Mouse (Mus musculus) retina, adult 2 months (tissue): ENCODE data around the gene 2210017I01Rik.

Experiments
- DNase-seq: peaks from one replicate; pipeline ENCODE4 v3.0.0-alpha.2; 2012; ENCODE audit warnings: low read depth, low spot score

The 2210017I01Rik gene

GRCm38 (mm10) chr3:92607392-92607791, at the start of gene 2210017I01Rik:
TSS of gene 2210017I01Rik (minus strand) at chr3:92607492.
- no peak for DNase-seq

DNA sequence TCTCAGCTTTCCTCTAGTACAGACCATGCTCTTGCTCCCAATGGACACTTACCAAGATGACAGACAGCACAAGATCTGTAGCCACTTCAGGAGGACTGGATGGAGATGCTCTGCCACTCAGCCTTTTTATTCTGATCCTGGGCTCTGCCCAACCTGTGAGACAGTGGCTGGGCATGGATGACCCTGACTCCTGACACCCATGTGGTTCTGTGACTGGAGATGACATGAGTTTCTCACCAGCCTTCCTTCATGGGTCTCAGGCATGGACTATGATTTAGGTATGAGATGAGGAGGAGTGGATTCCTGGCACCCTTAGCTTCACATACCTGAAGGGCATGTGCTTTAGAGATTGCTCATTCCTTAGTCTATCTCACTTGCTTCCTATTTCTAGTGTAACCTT, 49.5 kb upstream of the 2210017I01Rik start, which contains the start of gene Lce1b:
Lce1b (minus strand) TSS at position 101 of the 400 bp plus-strand sequence.
- no peak for DNase-seq

- no peak for DNase-seq
Measured at GRCm38 (mm10) chr3:92648207-92648606, 40.9 kb upstream of the 2210017I01Rik start, which contains the start of gene Lce1a1. TSS of gene Lce1a1 (minus strand) at chr3:92648307.

- no peak for DNase-seq
Measured at GRCm38 (mm10) chr3:92639854-92640253, 32.6 kb upstream of the 2210017I01Rik start.

DNA sequence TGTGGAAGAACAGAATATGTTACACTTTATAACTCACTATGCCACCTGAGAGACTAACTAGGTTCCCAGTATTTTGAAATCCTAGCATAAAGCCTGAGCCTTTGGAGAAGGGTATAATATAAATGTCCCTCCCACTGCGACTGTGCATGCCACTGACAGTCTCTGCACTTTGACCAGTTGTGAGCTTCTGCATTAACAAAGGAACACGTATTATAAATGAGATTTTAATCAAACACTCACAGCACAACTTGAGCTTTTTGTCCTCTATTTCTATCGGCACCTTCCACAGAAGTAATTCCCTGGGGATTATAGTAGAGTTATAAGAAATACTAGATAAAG, 31.3 kb upstream of the 2210017I01Rik start:
- DNase-seq = no peak

DNA sequence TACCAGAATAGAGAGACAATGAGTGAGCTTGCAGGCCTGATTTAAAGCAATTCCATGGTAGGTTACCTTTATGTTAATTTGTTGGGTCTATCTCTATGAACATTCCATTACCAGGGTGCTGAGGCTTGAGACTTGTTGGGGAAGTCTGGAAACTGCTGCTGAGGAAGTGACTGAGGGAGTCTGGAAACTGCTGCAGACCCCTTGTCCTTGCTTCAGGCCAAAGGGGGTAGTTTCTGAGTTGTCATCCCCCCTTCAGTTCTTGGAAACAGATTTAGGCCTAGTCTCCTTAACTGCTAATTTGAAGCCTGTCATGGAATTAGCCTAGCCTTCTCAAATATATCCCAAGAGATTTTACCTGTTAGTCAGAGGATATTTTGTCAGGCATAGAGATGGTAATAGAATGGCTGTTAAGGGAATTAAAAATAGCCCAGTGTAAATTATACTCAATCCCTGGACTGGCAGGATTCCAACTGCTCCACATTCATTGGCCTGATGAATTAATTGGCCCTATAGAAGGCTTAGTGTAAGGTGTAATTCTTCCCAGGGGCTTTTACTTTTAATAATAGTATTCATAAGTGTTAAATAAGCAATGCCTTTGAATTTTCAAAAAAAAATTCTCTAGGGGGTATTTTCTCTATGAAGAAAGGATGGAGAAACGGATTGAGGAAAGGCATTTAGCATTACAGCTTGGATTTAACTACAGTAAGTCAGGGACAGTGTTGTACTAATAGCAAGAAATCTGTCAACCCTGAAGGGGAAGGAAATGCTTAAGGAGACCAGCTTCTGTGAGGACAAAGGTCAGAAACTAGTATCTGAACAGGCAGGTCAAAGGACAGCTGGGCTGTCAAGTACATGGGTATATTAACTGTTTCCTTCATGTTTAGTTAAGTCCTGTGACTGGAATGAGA, 30.7 kb upstream of the 2210017I01Rik start:
- DNase-seq = no peak

DNA sequence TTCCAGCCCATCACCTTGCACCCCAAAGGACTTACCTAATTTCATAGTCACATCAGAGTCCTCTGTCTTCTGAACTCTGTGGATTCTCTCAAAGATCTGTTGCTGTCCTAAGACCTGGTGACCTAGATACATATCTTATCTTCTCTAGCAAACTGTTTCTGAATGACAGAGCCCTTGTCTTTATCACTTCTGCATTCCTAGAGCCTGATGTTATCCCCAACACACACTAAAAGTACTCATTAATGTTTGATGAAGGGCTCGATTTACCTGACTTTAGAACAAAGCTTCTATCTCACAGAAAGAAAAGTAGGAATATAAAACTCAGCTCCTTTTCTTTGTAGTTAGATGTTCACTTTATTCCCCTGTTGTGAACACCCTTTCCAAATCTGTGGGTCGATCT, 14.3 kb upstream of the 2210017I01Rik start, which contains the start of gene Lce6a:
Lce6a (minus strand) TSS at position 101 of the 400 bp plus-strand sequence.
- no peak for DNase-seq

GRCm38 (mm10) chr3:92609804-92610203, 2.5 kb upstream of the 2210017I01Rik start:
- no peak for DNase-seq

DNA sequence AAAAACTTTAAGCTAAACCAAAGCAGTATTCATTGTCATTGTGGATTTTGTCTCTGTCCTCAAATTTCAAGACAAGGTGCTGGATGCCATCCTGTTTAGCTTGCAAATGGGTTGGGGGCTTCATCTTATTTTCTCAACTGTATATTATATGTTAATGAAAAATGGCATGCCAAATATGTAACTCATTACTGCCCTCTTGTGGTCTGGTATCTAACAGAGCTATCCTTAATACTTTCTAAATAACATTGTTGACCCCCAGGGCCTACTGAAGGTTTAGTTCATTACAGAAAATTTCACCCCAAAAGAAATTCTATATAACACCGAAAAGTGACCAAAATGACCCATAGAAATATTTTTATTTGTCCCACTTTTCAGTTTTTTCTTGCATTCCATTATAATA, 5.1 kb downstream of the 2210017I01Rik start:
- DNase-seq = no peak

GRCm38 (mm10) chr3:92600456-92600855, 6.8 kb downstream of the 2210017I01Rik start:
- DNase-seq = no peak

DNA sequence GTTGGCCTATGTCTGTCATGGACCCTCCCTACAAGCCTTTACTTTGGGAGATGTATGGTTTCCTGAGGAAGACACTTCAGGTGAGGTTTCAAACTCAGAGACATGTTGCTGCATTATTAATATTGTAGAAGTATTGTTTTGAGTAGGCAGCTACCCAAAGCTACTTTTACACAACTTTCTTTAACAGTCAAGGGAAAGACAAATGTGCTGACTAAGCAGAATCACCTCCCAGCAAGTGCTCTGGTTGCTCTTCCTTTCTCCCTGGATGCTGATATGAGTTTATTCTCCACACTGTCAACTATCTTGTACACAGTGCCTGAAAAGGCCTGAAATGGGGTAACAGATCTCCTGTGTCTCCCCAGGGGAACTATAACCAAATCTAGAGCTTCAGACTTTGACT, 7.3 kb downstream of the 2210017I01Rik start:
- no peak for DNase-seq

- DNase-seq = no peak
Measured at GRCm38 (mm10) chr3:92598429-92598828, 8.9 kb downstream of the 2210017I01Rik start.

- no peak for DNase-seq
Measured at GRCm38 (mm10) chr3:92588858-92589257, 18.4 kb downstream of the 2210017I01Rik start, which contains the start of gene Smcp. TSS of gene Smcp (minus strand) at chr3:92588997.

DNA sequence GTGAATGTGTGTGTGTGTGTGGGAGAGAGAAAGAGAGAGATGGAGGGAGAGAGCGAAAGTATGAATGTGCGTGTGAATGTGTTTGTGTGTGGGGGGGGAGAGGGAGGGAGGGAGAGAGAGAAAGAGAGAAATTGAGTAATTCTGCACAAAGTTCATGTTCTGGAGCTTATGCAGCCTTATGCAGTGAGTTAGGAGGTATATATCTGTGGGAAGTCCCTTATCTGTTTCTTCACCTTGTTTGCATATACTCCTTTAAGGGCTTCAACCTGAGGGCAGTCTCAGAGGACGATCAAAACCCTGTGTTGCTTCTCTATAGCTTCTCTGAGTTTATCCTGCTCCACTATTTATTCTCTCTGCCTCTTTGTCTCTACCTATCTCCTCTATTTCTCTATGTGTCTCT, 20.1 kb downstream of the 2210017I01Rik start:
- no peak for DNase-seq

GRCm38 (mm10) chr3:92585055-92585454, 22.2 kb downstream of the 2210017I01Rik start:
- no peak for DNase-seq

DNA sequence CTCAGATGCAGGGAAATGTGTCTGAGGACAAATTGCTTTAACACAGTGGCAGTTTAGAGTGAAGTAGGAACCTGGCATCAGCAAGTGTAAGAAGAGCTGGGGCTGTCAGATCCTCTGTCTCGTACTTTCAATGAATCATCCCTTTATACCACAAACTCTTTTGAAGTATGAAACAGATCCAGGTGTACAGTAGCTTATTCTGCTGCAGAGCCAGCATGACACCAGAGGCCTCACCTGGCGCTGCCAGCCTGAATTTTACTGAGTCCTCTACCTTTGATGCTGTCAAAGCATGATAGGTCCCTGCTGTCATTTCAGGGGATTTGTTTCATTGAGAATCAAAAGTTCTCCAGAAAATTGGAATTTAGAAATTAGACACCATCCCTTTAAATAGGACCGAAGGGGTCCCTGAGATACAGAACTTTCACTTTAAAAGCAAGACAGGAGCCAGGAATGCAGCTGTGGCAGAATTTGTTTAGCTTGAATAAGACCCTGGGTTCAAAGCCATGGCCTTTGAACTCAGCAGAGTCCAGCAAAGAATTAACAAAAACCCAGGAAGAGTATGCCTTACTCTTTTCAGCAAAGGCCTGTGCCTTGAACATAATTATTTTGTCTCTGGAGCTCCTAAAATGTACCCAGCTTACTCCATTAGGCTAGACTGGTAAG, 24.0 kb downstream of the 2210017I01Rik start:
- no peak for DNase-seq

- no peak for DNase-seq
Measured at GRCm38 (mm10) chr3:92579508-92579907, 27.8 kb downstream of the 2210017I01Rik start.

GRCm38 (mm10) chr3:92578652-92579413, 28.5 kb downstream of the 2210017I01Rik start:
- no peak for DNase-seq

GRCm38 (mm10) chr3:92573449-92574041, 33.7 kb downstream of the 2210017I01Rik start, which contains the start of gene Ivl:
TSS of gene Ivl (minus strand) at chr3:92573735.
- DNase-seq = no peak

- DNase-seq = no peak
Measured at GRCm38 (mm10) chr3:92572514-92573155, 34.7 kb downstream of the 2210017I01Rik start.

DNA sequence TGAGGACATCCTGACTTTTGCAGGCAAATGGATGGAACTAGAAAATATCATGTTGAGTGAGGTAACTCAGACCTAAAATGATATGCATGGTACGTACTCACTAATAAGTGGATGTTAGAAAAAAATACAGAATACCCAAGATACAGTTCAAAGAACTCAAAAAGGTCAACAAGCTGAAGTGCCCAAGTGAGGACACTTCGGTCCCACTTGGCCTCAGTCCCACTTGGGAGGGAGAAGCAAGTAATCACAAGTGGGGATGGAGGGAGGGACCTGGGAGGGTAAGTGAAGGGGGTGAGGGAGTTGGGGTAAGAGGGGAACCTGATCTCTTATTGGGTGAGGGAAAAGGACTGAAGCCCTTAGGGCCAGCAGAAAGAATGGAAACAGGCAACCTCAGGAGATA, 38.5 kb downstream of the 2210017I01Rik start:
- no peak for DNase-seq
